Mouse (Mus musculus) cerebellum, postnatal 10 days (tissue): ENCODE data around the gene Tmem259.

Experiments
- DNase-seq, 2 experiments: peaks; one replicate each; pipeline ENCODE4 v3.0.0; 2021; ENCODE audit warnings: mixed read lengths in 2 of 2

The Tmem259 gene

GRCm38 (mm10) chr10:80015583-80015982 is 31.5 kb upstream of the Tmem259 start:
- no peak for DNase-seq

DNA sequence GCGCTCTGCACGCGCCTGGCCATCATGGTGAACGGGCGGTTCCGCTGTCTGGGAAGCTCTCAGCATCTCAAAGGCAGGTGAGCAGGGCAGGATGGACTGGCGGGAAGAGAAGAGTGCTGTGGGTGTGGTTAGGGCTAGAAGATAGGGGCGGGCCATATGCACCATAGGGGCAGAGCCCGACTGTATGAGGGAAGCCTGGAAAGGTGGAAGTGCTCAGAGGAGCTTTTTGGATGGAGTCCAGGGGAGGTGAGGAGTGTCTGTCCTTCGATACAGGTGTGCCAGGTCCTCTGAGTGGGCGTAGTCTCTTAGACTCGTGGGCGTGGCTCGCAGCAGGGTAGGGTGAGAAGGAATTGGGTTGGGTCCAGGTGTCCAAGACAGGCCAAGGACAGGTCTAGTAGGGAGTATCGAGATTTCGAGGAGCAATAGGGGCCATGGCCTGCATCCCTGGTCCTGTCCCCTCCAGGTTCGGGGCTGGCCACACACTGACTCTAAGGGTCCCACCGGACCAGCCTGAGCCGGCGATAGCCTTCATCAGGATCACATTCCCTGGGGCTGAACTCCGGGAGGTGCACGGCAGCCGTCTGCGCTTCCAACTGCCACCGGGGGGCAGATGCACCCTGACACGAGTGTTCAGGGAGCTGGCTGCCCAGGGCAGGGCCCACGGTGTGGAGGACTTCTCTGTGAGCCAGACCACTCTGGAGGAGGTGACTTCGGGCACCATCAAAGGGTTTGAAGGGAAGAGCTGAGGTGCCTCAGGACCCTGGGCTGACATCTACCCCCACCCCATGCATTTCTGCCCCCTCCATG is 30.6 kb upstream of the Tmem259 start:
- no peak for DNase-seq

DNA sequence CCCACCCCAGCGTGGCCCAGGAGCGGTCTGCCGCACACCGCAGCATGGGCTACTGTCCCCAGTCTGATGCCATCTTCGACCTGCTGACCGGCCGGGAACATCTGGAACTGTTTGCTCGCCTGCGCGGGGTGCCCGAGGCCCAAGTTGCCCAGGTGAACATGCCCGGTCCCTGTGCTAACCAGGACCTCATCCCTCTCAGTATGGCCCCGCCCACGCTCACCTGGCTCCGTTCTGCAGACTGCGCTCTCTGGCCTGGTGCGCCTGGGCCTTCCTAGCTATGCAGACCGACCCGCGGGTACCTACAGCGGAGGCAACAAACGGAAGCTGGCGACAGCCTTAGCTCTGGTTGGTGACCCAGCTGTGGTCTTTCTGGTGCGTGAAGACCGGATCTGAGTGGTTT is 29.5 kb upstream of the Tmem259 start:
- DNase-seq: no peak

GRCm38 (mm10) chr10:80011740-80012139 is 27.6 kb upstream of the Tmem259 start:
- DNase-seq: no peak

- no peak for DNase-seq
Observed at GRCm38 (mm10) chr10:80004233-80004705, 20.1 kb upstream of the Tmem259 start.

GRCm38 (mm10) chr10:80003374-80004232 is 19.5 kb upstream of the Tmem259 start:
- DNase-seq: no peak

GRCm38 (mm10) chr10:80002829-80003228 is 18.7 kb upstream of the Tmem259 start:
- DNase-seq: no peak

DNA sequence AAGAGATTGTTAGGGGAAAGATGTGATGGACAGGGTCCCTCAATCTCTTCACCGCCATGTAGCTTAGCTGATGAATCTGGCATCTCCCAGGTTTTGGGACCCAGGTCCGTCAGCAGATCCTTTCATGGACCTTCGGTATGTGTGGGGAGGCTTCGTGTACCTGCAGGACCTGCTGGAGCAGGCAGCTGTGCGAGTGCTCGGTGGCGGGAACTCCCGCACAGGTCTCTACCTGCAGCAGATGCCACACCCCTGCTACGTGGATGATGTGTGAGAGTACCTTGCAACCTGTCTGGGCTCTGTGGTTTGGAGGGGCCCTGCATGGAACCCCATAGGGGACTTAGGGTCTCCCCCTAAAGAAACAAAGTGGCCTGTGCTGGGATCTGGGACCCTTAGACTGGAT is 17.8 kb upstream of the Tmem259 start:
- DNase-seq: no peak

- DNase-seq: peak; percentile 89 to 91
Observed at GRCm38 (mm10) chr10:79997819-79998218, 13.7 kb upstream of the Tmem259 start.

DNA sequence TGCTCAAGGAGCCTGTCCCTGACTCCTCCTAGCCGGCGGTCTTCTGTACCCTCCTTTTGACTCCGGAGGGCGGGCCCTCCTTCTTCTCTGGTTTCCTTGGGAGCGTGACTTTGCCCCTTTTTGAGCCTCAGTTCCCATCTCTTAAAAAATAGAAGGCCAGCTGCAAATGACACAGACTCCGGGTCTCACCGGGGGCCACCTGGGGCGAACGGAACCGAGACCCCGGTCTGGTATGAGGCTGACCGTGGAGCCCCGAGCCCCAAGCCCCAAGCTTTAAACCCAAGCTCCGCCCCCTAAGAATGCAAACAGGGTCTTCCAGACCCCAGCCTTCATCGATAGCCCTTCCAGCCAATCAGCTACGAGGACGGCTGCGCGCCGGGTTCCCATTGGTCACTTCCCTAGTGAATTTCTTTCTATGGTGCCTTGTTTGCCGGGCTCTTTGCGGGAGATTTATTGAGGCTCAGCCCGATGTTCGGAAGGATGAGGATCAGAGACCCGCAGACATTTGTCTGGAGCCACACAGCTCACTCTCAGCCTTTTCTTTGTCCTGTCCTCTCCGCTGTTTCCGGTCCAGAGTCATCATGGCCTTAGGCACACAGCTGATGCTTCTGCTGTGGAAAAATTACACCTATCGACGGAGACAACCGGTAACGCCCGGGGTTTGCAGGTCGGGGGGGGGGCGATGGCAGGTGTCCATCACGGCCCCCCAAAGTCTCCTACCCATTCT is 13.1 kb upstream of the Tmem259 start:
- DNase-seq: peak; percentile 90 to 93

DNA sequence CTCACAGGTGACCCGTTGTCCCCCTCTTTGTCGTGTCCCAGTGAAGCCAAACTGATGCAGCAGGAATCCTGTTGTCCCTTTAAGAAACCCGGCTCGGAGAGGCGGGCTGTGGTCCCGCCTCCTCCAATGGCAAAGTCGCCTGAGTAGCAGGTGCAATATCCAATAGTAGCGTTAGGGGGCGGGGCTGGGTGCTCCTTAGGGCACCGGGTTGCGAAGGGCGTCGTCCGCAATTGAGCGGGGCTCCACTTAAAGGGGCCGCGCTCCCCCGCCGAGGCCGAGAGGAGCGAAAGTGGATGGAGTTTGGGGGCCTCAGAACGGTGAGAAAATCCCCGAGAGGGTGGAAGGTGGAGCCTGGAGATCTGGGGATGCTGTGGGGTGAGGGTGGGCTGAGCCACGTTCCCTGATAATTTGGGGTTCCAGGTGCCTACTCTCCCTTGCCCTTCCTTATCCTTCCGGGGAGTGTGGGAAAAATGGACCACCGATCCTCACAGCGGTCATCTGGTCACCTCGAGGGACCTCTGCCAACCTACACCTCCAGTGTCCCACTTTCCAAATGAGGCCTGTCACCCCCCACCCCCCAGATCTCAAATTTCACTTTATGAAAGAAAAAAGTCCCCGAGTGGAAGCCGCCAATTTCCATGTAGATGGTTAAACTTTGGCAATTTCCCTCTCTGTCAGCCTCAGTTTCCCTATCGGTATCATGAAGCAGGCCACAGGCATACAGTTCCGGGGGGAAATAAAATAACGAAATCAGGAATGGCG is 12.3 kb upstream of the Tmem259 start, which contains the start of gene Abca7:
TSS of gene Abca7 (plus strand) at position 223 of the 762 bp plus-strand sequence.
- peak; percentile 100 for DNase-seq

DNA sequence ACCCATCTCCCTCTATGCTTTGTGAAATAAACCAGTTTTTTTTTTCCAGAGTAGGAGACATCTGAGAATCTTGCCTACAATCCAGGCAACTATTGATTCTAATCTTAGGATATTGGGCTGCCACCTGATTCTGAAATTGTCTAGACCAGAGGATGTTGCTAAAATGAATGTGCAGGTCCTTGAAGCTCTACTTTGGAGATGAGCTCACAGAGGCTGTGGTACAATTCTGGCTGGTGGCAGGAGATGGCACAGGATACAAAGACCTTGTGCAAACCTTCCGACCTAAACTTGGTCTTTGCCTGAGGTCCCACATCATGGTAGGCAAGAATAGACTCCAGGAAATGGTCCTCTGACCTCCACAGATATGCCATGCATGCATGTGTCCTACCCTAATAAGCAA is 11.5 kb upstream of the Tmem259 start:
- DNase-seq: no peak

- peak in 1 of 2 experiments; percentile 50 for DNase-seq
Observed at GRCm38 (mm10) chr10:79994397-79995115, 10.4 kb upstream of the Tmem259 start.

DNA sequence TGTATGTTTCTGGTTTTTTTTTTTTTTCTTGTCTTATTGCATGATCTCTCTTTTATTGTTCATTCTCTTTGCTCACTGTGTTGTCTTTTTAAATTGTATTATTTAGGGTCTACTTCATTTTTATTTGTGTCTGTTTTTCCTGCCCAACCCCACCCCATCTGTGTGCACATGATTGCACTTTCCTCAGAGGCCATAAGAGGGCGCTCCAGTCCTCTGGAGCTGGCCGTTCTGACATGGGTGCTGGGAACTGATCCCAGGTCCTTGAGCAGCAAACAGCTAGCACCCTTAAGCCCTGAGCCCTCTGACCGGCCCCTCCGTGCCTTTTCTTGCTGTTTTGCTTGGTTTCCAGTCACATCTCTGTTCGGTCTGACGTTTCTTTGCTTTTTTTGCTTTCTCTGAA is 7.4 kb upstream of the Tmem259 start:
- no peak for DNase-seq

GRCm38 (mm10) chr10:79991099-79991498 is 7.0 kb upstream of the Tmem259 start:
- no peak for DNase-seq

GRCm38 (mm10) chr10:79989870-79990269 is 5.7 kb upstream of the Tmem259 start:
- no peak for DNase-seq

DNA sequence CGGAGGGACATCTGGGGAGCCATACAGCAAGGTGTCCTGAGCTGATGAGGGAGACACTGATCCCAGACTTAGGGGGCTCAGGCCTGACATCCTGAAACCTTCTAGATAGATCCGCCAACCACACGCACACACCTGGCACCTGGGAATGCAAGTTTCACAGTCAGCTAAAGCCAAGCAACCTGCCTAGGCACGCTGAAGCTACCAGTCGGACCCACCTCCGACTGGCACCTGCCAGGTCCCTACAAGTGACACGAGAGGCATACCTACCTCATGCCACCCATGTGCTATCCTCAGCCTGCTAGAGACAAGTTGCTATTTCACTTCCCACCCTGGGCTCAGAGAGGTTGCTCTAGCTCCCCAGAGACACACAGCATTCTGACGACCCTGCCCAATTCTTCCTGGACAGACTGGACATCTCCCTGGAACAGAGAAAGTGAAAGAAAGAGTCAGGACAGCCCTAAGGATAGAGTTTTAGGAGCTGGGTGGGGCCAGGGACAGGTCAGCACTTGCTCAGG is 5.2 kb upstream of the Tmem259 start:
- DNase-seq: no peak

DNA sequence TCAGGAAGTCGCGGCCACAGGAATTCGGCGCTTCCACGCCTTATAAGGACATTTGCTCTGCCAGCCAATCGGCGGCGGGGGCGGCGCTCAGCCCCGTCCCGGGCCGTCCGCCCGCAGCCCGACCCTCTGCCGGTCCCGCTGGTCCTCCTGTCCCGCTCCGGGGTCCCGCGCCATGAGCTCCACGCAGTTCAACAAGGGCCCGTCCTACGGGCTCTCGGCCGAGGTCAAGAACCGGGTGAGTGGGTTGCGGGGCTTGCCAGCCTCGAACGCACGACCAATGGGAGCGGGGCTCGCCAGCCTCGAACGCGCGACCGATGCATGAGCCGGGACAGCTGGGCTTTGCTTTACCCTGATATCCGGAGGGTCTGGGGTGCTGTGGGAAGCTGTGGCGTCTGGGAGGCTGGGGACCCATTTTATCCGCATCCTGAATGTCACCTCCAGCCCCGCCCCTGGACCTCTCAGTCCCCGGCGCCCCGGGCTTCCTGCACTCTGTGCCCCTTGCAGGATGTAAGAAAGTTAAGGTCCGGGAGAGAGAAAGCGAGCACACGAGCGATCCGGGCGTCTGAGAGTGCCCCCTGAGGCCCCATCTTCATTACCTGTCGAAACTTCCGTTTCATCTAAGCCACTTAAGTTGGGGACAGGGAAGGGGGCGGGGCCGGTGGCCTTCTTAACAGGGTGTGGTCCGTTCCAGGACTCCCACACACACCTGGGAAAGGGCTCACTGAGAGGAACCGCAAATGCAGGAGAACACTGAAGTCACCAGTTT is 4.6 kb upstream of the Tmem259 start, which contains the start of gene Cnn2:
TSS of gene Cnn2 (plus strand) at position 79 of the 766 bp plus-strand sequence.
- DNase-seq: no peak

GRCm38 (mm10) chr10:79987771-79988505 is 3.8 kb upstream of the Tmem259 start:
- peak in 1 of 2 experiments; percentile 21 for DNase-seq

- peak; percentile 94 to 97 for DNase-seq
Observed at GRCm38 (mm10) chr10:79986963-79987362, 2.8 kb upstream of the Tmem259 start.
